In the genomic region with DNA sequence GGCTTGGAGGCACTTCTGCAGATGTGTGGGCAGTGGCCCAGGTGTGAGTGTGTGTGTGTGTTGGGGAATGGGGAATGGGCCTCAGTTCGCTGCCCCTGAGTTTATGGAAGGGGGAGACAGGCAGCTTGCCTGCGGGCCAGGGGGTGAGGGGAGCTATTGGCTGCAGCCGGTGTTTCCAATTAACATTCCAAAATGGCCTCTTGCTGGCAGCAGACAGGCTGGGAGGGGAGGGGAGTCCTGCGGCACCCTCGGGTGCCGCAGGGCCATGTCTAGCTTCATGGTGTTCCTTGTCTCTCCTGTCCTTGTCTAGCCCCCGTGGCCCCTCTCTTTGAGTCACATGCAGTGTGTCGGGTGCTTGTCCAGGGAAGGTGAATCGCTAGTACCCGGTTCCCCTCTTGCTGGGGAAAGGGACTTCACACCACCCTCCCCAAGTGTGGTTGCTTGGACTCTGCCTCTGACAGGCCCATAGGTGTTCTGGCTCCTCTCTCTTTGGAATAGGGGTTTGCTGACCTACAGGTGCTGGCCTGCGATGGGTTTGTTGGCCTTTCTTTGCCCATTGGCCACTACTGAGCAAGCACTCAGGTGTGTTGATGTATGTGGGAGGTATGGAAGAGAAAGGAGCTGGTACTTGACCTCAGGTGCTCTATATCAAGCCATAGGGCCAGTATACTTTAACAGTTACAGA, we compare ENCODE assay signal across 8 mouse cellular contexts. TPM values are rescaled to one million over a fixed set of nuclear protein-coding genes. Genes with fewer than 3 reads are reported as not detected.
DNase-seq lines count a peak whose midpoint lies in the region; ATAC-seq lines count a peak whose summit lies in the region.

No protein-coding gene starts in this region.

- peak overlapping the region; percentile 98 for H3K27ac ChIP-seq in heart, embryonic 10.5 days
- H3K27ac ChIP-seq in kidney, embryonic 16.5 days (ENCODE audit: low read length), result peak overlapping the region; percentile 98
- H3K27ac ChIP-seq in midbrain, embryonic 14.5 days (replicated peaks; ENCODE audit: low read depth, low read length), result peak overlapping the region; percentile 97

- WGBS in heart, embryonic 10.5 days, result 8% methylated on average over 11 of the region's 11 CpGs
- WGBS in kidney, embryonic 16.5 days, result 7% methylated on average over 11 of the region's 11 CpGs
- 9% methylated on average over 11 of the region's 11 CpGs for WGBS in midbrain, embryonic 14.5 days

- peaks cover 65% of the 10 kb centered on the region for H3K4me1 ChIP-seq in heart, embryonic 10.5 days
- H3K4me1 ChIP-seq in kidney, embryonic 16.5 days (ENCODE audit: insufficient read depth, low read length), result peaks cover 37% of the 10 kb centered on the region
- peaks cover 23% of the 10 kb centered on the region for H3K4me1 ChIP-seq in midbrain, embryonic 14.5 days (ENCODE audit: control insufficient read depth, insufficient read depth, low read length)

- no peaks in the 10 kb centered on the region for H3K9me3 ChIP-seq in heart, embryonic 10.5 days
- H3K9me3 ChIP-seq in kidney, embryonic 16.5 days (ENCODE audit: low read length), result no peaks in the 10 kb centered on the region
- no peaks in the 10 kb centered on the region for H3K9me3 ChIP-seq in midbrain, embryonic 14.5 days (ENCODE audit: control insufficient read depth, low read length)

- no peaks in the 10 kb centered on the region; the same call in 1 of the 2 replicates for H3K27me3 ChIP-seq in heart, embryonic 10.5 days (ENCODE audit: insufficient read depth, poor library complexity, severe bottlenecking)
- no peaks in the 10 kb centered on the region for H3K27me3 ChIP-seq in kidney, embryonic 16.5 days (ENCODE audit: insufficient read depth, low read length)
- no peaks in the 10 kb centered on the region for H3K27me3 ChIP-seq in midbrain, embryonic 14.5 days (ENCODE audit: control insufficient read depth, insufficient read depth, low read length)

- intact Hi-C loops in left cerebral cortex, postnatal 14 days (cut with DNase I), result loop anchor here (2.0 to 5.0 kb wide), 2 partner anchors 51 to 63 kb away; no protein-coding TSS in a partner anchor

- peak overlapping the region; percentile 88 for H3K4me3 ChIP-seq in heart, embryonic 10.5 days
- H3K4me3 ChIP-seq in kidney, embryonic 16.5 days (ENCODE audit: low read length), result peak overlapping the region; percentile 76
- H3K4me3 ChIP-seq in midbrain, embryonic 14.5 days (replicated peaks; ENCODE audit: low read depth, low read length), result peak overlapping the region; percentile 76

- peak; percentile 24 for DNase-seq in ovary, postnatal 36 days (ENCODE audit: low spot score)
- DNase-seq in ovary, postnatal 14 days (ENCODE audit: low spot score), result no peak
- DNase-seq in cerebellum, adult 9-11 months, result peak; percentile 59
- no peak for DNase-seq in heart, embryonic 10.5 days (ENCODE audit: low spot score)
- DNase-seq in midbrain, embryonic 14.5 days, result peak; percentile 53
- DNase-seq in yolk sac, embryonic 10.5 days (ENCODE audit: low spot score), result no peak
- no peak for DNase-seq in left cerebral cortex, postnatal 14 days (ENCODE audit: low spot score in 2 of 2)

- ATAC-seq in kidney, embryonic 16.5 days (ENCODE audit: low FRiP score, low TSS enrichment), result no peak
- no peak for ATAC-seq in midbrain, embryonic 14.5 days (ENCODE audit: low FRiP score, low TSS enrichment)

- H3K36me3 ChIP-seq in heart, embryonic 10.5 days, result peaks cover 45% of the 10 kb centered on the region
- H3K36me3 ChIP-seq in kidney, embryonic 16.5 days (ENCODE audit: insufficient read depth, low read length), result peaks cover 28% of the 10 kb centered on the region
- peaks cover 31% of the 10 kb centered on the region for H3K36me3 ChIP-seq in midbrain, embryonic 14.5 days (ENCODE audit: control insufficient read depth, insufficient read depth, low read length)

- peak overlapping the region; percentile 87 for H3K9ac ChIP-seq in kidney, embryonic 16.5 days (replicated peaks; ENCODE audit: low read length)
- H3K9ac ChIP-seq in midbrain, embryonic 14.5 days (replicated peaks; ENCODE audit: low read length), result peak overlapping the region; percentile 88

- H3K4me2 ChIP-seq in kidney, embryonic 16.5 days (replicated peaks; ENCODE audit: low read depth, low read length), result peak overlapping the region; percentile 97
- peak overlapping the region; percentile 95 for H3K4me2 ChIP-seq in midbrain, embryonic 14.5 days (ENCODE audit: low read length)

RNA-seq across cellular contexts. Expression of a gene that starts 1.5 kb away (rescaled TPM):
- 14.4 and 21.0 TPM in 2 replicates for polyA plus RNA-seq in heart, embryonic 10.5 days (2016; fragmentation: Nextera tagmentation; extraction: Ambion mirVana)
- polyA plus RNA-seq in kidney, embryonic 16.5 days (2015; fragmentation: Nextera tagmentation; extraction: Ambion mirVana), result 13.6 and 13.7 TPM in 2 replicates
- 16.2 and 19.9 TPM in 2 replicates for polyA plus RNA-seq in midbrain, embryonic 14.5 days (2014; fragmentation: Nextera tagmentation; extraction: Ambion mirVana)
- 100 to 1,000 TPM in 1 of 2 experiments, 10 to 100 TPM in 1; 95.1 to 102 TPM for total RNA-seq in left cerebral cortex, postnatal 14 days (2021)

RNA-seq across cellular contexts. Expression of a gene that starts 59.3 kb away (rescaled TPM):
- polyA plus RNA-seq in heart, embryonic 10.5 days (2016; fragmentation: Nextera tagmentation; extraction: Ambion mirVana), result 735 and 862 TPM in 2 replicates
- 947 and 1,016 TPM in 2 replicates for polyA plus RNA-seq in kidney, embryonic 16.5 days (2015; fragmentation: Nextera tagmentation; extraction: Ambion mirVana)
- polyA plus RNA-seq in midbrain, embryonic 14.5 days (2014; fragmentation: Nextera tagmentation; extraction: Ambion mirVana), result 708 and 777 TPM in 2 replicates
- 100 to 1,000 TPM; 336 to 343 TPM for total RNA-seq in left cerebral cortex, postnatal 14 days (2021)

Comparison
In these comparisons a context has a peak if more than half of its experiments do, and no peak if none do; other contexts are left out.
1. DNase-seq: peak in ovary, postnatal 36 days (single experiment), cerebellum, adult 9-11 months (single experiment) and midbrain, embryonic 14.5 days (single experiment); none in ovary, postnatal 14 days (single experiment), heart, embryonic 10.5 days (single experiment), yolk sac, embryonic 10.5 days (single experiment) and left cerebral cortex, postnatal 14 days (0 of 2).
2. Peak in every context shown above with its lines, with median percentiles within 50 percentile points of each other: H3K27ac ChIP-seq and H3K4me3 ChIP-seq.